Mouse (Mus musculus) CH12F3 (cell line): ENCODE measurements at regions not wholly inside any gene's neighbourhood (a gene's known extent, or its start where the extent isn't known, plus 50 kb on each side); places are given as distances from the start of the nearest gene placed in this dataset.
"Not testable (repeated sequence)": the region's sequence is repeated elsewhere in the genome, so short reads cannot be mapped to it uniquely, and the experiment has no call there.

ENCODE experiments used
- in situ Hi-C: fragments of 300-500 bp; cut with MboI; formaldehyde crosslinking; loops from 2 replicates; pipeline ENCODE4 v1.14.3; 2020; ENCODE audit warnings: low sequenced_read_pairs

DNA sequence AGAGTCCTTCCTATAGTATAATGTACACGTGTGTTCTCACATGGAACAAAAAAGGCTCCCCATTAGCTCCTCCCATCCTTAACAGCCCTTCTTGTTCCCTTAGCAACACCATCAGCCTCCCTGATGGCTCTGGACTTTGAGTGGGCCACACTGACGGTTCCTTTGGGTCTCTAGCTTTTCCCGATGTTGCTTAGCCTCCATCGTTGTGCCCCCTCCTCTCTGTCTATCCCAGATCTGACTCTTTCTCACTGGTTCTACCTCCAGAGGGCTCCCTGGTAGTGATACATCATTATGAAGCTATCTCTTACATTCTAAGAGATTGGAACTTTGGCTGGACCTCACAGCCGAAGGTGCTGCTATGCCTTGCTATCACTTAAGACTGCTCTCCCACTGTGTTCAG lies 181.5 kb downstream of the Diras2 start:
- in situ Hi-C loops, result no loop called here

DNA sequence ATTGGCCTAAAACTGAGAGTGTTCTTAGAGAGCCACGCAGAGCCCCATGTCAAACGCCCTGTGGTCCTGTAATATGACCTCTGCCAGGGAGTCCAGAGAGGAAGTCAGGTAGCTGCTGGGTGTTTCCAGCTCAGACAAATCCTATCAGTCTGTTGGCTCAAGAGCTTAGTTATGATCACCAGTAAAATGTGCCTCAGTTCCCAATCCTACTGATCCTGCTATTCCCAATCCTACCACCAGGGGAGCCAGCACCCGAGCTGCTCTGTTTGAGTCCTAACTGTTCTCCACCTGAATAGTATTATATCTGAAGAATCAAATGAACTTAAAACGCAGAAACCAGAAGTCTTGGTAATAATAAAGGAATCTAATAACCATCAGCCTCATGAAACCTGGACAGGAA lies 178.5 kb downstream of the Diras2 start:
- in situ Hi-C loops, result no loop called here

DNA sequence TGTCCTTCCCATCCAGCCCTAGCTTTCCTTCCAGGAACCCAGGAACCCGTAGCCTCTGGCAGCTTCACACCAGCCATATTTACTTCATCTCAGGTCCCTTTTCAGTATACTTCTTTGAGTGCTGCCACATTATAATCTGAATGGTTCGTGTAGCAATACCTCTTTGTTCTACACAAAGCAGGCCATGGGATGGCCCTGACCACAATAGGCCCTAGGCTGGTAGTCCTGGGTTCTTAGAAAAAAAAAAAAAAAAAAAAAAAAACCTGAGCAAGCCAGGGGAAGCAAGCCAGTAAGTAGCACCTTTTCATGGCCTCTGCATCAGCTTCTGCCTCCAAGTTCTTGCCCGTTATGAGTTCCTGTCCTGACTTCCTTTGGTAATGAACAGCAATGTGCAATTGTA lies 177.6 kb downstream of the Diras2 start:
- in situ Hi-C loops, result no loop called here

DNA sequence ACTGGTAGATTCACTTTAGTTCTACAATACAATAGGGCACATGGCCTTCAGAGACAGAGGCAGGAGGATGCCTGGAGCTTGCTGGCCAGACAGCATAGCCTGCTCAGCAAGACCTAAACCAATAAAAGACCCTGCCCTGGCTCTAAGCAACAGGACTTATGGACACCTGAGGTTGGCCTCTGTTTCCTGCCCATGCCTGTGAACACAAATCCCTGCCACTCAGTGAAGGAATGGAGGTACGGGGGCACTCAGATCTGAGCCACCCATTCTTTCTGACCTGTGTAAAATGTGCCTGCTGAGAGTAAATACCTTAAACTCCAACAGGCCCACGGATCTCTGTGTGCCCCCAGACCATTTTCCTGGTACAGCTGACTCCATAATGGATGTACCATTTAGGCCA lies 177.1 kb downstream of the Diras2 start:
- in situ Hi-C loops, result no loop called here

DNA sequence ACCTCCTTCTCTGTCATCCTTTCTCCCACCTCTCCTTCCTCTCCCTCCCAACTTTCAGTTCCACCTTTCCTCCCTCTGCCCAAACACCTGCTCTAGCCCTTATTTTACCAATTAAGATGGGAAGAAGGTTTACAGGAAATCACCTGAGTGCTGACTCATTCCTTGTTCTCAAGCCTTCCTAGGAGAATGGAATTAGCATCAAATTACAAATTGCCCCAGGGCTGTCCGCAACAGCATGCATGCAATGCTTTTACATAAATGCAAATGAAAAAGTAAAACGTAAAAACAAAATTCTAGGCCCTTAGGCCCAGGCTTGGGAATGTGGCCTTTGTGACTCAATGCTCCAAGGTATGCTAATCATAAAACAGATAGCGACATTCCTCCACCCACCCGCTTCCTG lies 175.2 kb downstream of the Diras2 start:
- in situ Hi-C loops, result not testable (repeated sequence)

DNA sequence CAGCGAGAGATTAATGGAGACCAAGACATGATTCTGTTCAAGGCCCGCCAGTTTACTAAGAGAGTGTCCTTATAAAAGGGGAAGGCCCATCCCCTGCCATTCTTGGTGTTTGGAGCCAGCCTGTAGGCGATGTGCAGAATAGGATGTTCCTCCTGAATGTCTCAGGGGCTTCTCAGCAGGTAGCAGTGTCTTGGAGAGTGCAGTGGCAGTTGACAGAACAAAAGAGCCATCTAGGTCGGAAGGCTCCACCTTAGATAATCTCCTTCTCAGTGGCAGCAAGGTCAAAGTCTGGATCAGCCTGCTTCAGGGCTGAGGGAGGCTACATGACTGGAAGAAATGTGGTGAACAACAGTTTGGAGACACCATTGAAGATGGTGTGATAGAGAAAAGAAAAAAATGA lies 171.7 kb downstream of the Diras2 start:
- in situ Hi-C loops, result not testable (repeated sequence)

DNA sequence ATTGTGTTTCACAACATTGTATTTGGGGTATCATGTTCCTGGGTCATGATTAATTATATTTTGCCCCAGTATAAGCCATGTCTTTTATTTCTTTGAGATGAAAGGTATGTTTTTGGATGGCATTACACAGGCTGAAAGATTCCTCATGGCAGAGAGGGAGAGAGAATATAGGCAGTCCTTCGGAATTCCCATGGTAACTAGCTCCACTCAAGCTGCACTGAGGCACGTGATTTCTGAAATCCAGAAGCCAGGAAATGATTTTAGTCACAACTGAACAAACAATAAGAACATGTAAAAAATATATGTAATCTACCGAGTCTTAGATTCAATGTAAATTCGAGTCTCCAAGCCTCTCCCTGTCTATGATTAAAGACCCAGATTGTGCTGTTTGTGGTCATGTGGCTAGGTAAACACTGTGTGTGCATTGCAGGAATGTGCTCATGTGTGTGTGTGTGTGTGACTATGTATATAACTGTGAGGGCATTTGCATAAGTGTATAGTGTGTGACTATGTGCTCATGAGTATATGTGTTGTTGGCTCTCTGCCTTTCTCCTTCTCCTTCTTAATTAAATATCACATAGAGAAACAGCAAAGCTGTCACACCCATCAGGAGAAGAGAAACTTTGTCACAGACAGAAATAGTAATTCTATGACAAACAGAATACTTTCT lies 169.8 kb downstream of the Diras2 start:
- in situ Hi-C loops, result no loop called here

DNA sequence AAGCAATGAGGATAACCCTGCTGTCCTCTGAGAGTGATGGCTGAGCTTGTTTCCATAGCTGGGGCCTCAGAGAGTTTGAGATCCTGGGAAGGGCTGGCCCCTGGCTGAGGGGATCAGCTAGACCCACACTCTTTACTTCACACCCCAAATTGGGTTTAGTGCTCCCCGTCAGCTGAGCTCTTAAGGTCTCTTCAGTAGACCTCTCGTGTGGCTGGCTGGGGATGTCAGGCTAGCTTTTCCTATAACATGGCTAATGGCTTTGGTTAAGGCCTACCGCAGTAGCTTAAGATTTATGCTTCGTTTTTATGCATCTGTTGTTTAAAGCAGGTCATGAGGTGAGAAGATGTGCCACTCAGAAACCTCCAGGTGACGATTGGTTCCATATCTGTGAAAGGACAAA lies 168.8 kb downstream of the Diras2 start:
- in situ Hi-C loops, result no loop called here

DNA sequence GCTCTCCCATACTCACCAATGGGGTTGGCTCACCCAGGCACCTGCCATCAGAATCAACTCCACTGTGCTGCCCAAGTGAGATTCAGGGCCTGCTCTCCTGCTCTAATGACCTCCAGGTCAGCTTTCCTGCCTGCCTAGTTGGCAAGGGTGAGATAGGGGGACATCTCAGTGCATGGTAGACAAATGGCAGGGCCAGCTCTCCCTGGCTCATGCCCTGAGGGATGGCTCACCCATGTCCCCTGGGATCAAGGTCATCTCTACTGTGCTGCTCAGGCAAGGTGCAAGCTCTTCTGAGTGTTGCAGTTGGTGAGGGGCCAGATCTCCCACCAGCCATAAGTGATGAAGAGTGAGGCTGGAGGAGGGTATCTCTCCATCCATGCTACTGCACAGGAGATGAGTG lies 161.2 kb downstream of the Diras2 start:
- in situ Hi-C loops, result no loop called here

DNA sequence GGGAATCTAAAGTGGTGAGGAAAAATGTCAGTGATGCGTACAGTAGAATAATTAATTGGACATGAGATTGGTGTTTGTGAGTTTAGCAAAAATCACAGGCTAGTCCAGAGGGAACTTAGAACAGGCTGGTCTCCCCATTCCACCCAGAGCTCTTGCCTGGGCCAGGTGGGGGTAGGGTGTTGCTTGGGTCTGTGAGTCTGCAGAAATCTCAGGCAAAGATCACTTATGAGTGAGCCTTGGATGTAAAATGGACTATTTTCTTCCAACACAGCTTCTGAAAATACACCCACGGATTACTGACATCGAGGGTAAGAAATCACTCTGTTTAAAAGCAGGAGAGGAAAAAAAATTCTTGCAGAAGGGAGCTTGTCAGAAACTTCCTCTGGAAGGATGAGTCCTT lies 159.1 kb downstream of the Diras2 start:
- in situ Hi-C loops, result no loop called here

DNA sequence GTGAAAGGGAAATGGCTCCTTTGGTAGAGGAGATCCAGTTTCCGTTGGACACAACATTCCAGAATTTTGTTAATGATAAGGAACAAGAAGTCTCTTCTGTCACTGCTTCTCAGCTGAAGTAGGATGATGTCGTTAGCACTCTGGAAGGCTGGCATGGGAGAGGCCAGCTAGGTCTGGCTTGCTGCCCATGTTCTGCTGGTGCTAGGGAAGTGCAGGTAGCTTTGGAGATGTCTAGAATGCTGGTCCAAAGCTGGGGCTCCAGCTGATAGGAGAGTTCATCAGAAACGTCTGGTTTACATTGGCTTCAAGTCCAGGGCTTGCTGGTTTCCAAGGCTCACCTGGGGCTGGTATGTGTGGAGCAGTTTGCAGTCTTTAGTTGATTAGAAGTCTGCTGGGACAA lies 156.3 kb downstream of the Diras2 start:
- in situ Hi-C loops, result no loop called here

DNA sequence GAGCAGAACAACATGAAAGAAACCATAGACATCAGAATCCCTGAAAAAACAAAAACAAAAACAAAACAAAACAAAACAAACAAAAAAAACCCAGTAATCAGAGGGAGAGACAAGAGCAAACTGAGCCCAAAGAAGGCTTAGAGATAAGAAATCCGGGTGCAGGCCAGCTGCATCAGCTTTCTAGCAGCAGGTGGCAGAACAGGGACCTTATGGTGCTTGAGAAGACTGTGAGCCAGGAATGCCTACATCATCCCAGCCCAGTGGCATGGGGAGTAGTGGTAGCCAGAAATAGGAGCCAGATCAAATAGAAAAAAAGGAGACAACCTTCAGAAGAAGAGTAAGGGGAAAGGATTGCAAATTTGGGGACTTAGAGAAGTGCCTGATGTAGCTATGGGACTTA lies 152.8 kb downstream of the Diras2 start:
- in situ Hi-C loops, result no loop called here

DNA sequence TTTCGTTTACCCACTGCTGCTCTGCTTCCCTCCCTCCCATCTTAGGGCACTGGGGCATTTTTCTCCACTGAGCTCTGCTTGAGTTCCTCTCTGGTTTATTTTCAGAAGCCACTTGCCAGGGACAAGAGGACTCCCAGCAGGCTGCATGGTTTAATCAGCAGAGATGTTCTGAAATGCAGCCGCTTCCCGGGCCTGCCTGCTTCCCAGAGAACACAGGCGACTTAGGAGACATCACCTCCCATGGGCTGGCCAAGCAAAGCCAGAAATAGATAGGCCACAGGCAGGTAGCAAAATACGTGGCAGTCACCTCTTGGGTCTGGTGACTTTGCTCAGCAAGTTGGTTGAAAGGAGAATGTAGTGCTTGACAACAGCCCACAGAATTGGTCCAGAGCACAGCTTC lies 141.8 kb downstream of the Diras2 start:
- in situ Hi-C loops, result no loop called here

DNA sequence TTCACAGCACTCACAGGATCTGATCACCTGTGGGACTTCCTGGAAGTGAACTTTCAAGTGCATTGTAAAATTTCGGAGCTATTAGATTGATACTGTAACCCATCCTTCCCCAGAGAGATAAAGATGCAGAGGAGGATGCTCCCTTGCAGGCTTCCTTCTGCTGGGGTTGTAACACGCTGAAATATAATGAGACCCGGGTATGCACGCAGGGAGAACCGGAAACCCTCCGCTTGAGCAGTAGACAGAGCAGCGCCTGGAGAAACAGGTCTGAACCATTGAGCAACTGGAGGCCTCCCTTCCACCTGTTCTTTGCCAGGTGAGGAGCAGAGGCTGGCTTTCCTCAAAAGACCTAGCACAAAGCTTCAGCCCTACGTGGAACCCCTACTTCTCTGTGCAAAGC lies 135.3 kb downstream of the Diras2 start:
- in situ Hi-C loops, result no loop called here

DNA sequence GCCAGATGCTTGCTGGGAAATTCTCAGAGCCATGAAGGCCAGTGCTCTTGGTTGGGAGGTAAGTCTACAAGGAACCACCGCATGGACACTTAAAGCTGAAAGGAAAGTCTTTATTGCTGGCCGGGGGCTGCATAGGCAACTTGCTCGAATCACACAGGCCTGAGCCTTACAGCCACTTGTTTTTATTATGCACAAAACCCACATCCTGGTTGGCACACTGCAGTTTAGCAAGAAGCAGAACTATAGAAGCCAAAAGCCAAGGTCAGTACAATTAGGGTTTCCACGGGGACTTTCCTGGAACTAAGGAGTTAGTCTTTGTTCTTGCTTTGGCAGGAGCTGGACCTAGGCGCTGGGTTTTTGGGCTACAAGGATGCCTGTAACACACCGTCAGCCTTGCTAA lies 132.7 kb downstream of the Diras2 start:
- in situ Hi-C loops, result no loop called here

DNA sequence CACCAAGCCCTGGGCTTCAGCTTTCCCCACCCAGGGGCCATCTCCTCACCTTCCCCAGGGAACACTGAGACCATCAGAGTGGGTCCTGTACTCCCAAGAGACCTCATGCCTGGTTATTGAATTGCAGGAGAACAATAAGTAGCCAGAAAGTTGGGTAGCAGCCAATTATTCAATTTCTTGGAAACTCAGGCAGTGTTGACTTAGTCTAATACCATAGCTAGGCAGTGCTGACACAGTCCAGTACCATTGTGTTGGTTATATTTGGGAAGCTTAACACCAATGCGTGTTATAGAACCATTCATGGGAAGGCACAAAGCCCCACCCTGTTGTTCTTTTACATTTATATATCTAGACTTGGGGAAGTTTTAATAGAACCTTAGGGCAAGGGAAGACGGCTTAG lies 131.9 kb downstream of the Diras2 start:
- in situ Hi-C loops, result no loop called here

DNA sequence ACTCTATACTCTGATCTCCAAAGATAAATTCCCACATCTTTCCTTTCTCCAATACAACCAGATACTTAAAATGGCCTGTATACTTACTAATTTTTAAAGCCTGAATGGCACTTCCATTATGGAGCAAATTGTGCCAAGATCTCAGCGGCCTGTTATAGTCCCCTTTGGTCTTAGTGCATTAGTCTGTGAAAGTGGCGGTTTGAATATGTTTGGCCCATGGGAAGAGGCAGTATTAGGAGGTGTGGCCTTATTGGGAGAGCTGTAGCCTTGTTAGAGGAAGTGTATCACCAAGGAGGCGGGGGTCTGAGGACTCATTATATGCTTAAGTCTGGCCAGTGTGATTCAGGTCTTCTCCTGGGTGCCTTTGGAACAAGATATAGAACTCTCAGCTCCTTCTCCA lies 127.3 kb downstream of the Diras2 start:
- in situ Hi-C loops, result no loop called here

DNA sequence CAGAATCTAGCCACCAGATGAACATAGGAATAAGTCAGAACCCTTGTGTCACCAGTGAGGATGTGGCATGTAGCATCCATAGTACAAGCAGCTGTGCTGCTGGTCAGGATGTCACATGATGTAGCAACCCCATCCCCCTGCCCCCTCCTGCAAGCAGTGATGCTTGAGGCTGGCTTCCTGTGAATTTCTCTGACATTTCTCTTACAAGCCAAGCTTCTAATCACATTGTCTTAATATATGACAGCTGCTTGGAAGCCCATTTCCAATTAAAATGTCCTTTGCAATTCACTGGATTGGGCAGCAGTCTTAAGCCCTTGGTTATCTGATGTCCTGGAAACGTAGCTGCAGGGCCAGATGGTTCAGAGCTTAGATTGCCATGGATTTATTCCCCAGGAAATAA lies 114.8 kb downstream of the Diras2 start:
- in situ Hi-C loops, result no loop called here

DNA sequence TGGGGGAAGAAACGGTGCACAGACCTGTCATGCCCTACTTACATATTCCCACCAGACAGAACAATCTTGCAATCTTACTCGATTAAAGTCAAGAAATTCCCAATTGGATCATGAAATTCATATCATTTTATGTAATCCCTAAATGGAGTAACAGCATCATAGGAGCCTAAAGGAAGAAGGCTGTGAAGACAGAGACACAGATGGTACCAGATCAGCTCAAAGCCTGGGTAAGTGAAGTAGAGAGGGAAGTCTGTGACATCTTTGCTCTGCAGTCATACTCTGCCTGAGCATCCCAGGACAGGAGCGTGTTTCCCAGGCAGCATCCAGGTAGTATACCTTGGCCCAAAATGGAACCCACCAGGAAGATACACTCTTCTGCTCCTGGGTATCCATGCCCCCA lies 108.6 kb downstream of the Diras2 start:
- in situ Hi-C loops, result no loop called here

DNA sequence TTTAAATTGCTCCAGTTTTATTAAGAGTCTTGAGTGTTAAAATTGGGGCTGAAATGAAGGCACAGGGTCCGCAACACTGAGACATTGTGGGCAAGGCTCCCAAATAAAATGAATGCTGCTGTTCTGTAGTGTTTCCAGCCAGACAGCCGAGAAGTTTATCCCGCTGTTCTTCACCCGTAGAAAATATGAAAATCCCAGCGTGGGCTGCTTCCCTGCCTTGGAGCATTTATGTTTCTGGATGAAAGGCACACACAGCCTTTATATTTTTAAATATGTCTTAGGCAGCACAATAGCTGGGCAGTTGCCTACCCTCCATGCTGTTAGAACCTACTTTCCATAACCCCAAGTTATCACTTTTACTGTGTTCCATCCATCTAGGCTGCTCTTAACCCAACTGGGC lies 102.6 kb downstream of the Diras2 start:
- in situ Hi-C loops, result no loop called here

DNA sequence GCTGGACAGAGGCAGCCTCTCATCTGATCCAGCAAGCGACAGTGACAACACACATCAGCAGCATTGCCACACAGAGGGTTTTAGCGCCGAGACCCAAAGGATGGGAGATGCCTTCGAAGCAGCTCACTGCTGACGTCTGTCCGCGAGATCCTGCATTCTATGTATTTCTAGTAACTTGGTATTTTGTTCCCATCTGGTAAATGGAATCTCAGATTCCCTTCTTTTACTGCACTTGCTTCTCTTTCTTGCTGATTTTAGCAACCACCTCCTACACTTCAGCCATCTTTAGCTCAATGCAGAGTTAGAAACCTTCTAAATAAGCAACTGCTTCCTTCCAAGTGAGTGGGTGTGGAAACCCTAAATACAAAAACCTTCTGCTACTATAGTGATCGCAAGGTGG lies 94.3 kb downstream of the Diras2 start:
- in situ Hi-C loops, result no loop called here

DNA sequence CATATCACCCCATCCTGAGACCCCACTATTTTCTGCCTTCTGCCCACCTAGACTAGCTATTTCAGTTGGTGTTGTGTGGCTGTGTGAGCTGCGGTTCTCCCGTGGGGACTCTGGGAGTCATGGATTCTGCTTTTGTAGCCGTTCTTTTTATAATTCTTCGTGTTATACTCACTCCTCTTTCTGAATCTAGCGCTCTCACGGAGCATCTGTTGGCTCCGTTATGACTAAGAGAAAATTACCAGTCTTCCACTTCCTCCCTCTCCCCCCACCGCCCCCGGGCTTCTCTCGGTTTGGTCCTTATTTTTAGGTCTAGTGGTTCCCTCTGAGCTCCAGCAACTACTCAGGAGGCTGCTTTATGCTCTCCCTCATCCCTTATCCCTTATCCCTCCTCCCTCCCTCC lies 85.6 kb downstream of the Diras2 start:
- in situ Hi-C loops, result no loop called here

DNA sequence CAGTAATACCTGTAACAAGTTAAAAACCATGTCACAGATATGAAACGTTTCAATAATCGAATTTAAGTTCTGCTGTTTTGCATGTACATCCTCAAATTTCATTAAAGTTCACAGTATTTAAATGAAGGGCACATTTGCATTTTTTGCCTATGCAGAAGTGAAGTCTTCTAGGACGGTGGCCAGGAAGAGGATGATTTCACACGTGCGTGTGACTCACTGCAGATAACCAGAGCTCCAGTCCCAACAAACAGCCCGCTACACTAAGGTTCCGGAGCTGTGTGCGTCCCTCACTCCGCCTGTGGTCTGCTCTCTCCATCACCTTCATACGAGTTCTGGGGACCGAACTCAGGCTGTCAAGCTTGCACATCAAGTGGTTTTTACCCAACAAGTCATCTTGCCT lies 82.2 kb downstream of the Diras2 start:
- in situ Hi-C loops, result no loop called here

DNA sequence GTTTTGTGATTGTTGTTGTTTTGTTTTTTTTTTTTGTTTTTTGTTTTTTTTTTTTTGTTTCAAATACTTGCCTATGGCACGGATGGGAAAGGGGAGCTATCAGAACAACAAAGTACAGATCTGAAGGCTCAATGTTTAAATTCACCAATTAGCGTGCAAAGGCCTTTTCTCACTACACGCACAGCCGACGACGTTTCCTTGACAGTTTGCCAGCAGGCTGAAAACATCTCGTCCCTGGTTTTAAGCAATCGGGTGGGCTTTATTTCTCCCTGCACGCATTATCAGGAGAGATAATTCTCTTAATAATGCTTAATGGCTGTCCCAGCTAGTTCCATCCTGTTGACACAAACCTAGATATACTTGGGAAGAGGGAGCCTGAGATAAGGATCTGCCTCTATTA lies 79.6 kb downstream of the Diras2 start:
- in situ Hi-C loops, result no loop called here
